Mouse (Mus musculus) spleen, adult 2 months (tissue): Measurements from ENCODE around the gene Aasdhppt. TPM values are rescaled to one million over a fixed set of nuclear protein-coding genes. Genes with fewer than 3 reads are reported as not detected.
A peak's percentile ranks its signal among the peaks of the same experiment; 100 is the strongest.

Experiments
- DNase-seq, 2 experiments: peaks; one replicate each; pipeline versions ENCODE4 v3.0.0 to v3.0.0-alpha.2; 2012 to 2021; ENCODE audit warnings: low spot score in 2 of 2, low read depth in 1 of 2
- H3K27ac ChIP-seq: fragments of 200-500 bp; 2 replicates; pipeline ENCODE4 v1.5.1; 2012; ENCODE audit warnings: low read length, inconsistent platforms; ENCODE audit not compliant: insufficient read depth
- H3K27me3 ChIP-seq: fragments of 200-500 bp; 2 replicates; pipeline ENCODE4 v1.6.1; 2012; ENCODE audit warnings: mild to moderate bottlenecking, moderate library complexity, low read length, inconsistent platforms; ENCODE audit not compliant: control insufficient read depth, insufficient read depth
- H3K36me3 ChIP-seq: fragments of 200-500 bp; 2 replicates; pipeline ENCODE4 v1.6.1; 2012; ENCODE audit warnings: mild to moderate bottlenecking, low read length, inconsistent platforms; ENCODE audit not compliant: control insufficient read depth, insufficient read depth
- H3K4me1 ChIP-seq: fragments of 200-500 bp; 2 replicates; pipeline ENCODE4 v1.6.1; 2011; ENCODE audit warnings: inconsistent platforms; ENCODE audit not compliant: control insufficient read depth, insufficient read depth, insufficient read length
- H3K4me3 ChIP-seq: fragments of 200-500 bp; 2 replicates; pipeline ENCODE4 v1.5.1; 2011; ENCODE audit warnings: mild to moderate bottlenecking, inconsistent platforms; ENCODE audit not compliant: insufficient read depth, insufficient read length; ENCODE audit errors: extremely low read depth
- CTCF ChIP-seq: fragments of 200-500 bp; IDR thresholded peaks from 2 replicates; pipeline ENCODE4 v1.5.1; 2011; ENCODE audit warnings: mild to moderate bottlenecking, inconsistent platforms; ENCODE audit not compliant: insufficient read depth, insufficient read length, insufficient replicate concordance; ENCODE audit errors: extremely low read depth
- POLR2A ChIP-seq: fragments of 200-500 bp; IDR thresholded peaks from 2 replicates; pipeline ENCODE4 v1.6.1; 2011; ENCODE audit warnings: low read depth, low read length, inconsistent platforms
- WGBS: fragments of 180-500 bp; shearing (Covaris S2); methylation state at CpG from one replicate; pipeline ENCODE4 v1.1.7; 2018; 5-methylcytosine and 5-hydroxymethylcytosine counted together
- polyA plus RNA-seq: library from polyadenylated mRNA; depleted of rRNA; stranded (reverse); fragments of >200 nt; gene quantifications from 2 replicates; pipeline ENCODE4 v1.2.3, GENCODE M21; 2012

Aasdhppt gene
- polyA plus RNA-seq, 1 experiment = 1.4 TPM

DNA sequence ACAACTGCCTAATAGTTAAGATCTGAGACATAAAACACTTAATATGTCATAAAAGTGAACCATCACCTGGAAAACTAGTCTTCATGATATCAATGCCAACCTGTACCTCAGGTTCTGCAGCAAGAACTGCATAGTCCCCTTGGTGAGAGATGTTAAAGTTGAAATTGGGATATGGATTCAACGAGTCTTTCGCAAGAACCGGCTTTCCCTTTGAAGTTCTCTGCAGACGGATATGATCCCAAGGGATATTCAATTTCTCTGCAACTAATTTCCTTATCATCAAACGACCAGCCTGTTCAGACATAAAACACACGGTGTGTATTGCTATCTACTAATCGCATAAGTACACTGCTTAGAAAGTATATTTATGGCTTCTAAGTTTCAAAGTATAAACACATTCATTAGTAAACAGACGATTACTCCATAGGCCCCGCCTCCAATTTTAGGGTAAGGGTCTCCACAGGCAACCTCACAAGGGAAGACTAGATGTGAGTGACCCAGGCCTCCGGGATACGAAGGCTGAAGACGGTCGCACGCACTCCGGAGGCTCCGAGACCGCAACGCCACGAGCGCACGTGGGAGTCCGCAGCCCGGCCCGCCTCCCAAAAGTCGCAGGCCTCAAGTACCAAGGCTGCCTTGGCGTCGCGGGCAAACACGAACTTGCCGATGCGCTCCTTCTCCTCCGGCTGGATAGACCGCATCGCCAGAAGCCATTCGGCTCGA, 482 bp downstream of the Aasdhppt start:
- no peak for TF ChIP-seq POLR2A
- TF ChIP-seq CTCF = no peak
- peak overlapping the region; percentile 73 for H3K27ac ChIP-seq
- no peak for DNase-seq
- H3K27me3 ChIP-seq = no peaks in the 10 kb centered on the region
- H3K36me3 ChIP-seq = no peaks in the 10 kb centered on the region
- no peaks in the 10 kb centered on the region for H3K4me1 ChIP-seq
- under 1% methylated on average over 36 of the region's 36 CpGs for WGBS
- peak overlapping the region; percentile 69 for H3K4me3 ChIP-seq

DNA sequence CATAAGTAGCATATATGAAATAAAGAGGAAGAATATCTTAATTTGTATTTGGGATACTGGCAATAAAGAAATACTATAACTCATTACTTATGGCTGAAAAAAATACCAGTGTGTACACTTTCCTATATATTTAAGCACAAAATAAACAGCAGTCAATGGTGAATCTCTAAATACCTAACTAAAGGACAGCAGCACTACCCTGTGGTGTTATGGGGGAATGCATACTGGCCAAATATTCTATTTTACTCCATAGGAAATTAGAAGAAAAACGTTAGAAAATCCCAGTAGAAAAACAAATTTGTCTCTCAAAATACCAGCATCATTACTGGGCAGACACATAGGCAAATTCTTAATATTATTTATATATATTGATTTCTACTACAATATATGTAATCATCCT, 4.4 kb downstream of the Aasdhppt start:
- no peak for DNase-seq
- TF ChIP-seq POLR2A (no peak), CTCF (no peak)
- Histone ChIP-seq H3K27ac (no peak overlapping the region), H3K4me1 (no peaks in the 10 kb centered on the region), H3K4me3 (no peak overlapping the region), H3K36me3 (peaks cover 2% of the 10 kb centered on the region; the same call in 1 of the 2 replicates), H3K27me3 (no peaks in the 10 kb centered on the region)
- WGBS = 39% methylated on average over 1 of the region's 1 CpGs

DNA sequence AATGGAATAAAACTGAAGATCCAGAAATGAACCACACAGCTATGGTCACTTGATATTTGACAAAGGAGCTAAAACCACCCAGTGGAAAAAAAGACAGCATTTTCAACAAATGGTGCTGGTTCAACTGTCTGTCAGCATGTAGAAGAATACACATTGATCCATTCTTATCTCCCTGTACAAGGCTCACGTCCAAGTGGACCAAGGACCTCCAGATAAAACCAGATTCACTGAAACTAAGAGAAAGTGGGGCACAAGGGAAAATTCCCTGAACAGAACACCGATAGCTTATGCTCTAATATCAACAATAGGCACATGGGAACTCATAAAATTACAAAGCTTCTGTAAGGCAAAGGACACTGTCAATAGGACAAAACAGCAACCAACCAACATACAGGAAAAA, 8.8 kb downstream of the Aasdhppt start:
- no peak overlapping the region for H3K27ac ChIP-seq
- H3K36me3 ChIP-seq = peaks cover 8% of the 10 kb centered on the region
- 91% methylated on average over 2 of the region's 2 CpGs for WGBS
- DNase-seq = no peak
- TF ChIP-seq POLR2A (no peak), CTCF (no peak)
- H3K4me1 ChIP-seq = no peaks in the 10 kb centered on the region
- no peak overlapping the region for H3K4me3 ChIP-seq
- H3K27me3 ChIP-seq = no peaks in the 10 kb centered on the region

DNA sequence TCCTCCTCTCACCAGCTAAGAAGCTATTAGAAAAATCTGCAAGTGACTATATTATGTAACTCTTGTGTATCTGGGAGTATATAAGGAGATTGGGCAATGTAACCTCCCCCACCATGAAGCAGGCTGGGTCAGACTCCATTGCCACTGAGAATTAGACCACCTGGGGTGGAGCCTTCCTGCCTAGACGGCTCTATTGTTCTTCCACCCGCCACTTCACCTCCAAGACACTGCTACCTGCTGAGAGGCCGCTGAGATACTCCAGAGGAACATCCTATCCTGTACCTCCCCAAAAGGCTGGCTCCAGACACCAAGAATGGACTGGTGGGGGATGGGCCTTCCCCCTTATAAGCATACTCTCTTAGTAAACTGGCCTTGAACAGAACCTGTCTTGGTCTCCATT, 25.4 kb downstream of the Aasdhppt start:
- Histone ChIP-seq H3K4me3 (no peak overlapping the region), H3K4me1 (no peaks in the 10 kb centered on the region), H3K27ac (no peak overlapping the region), H3K27me3 (no peaks in the 10 kb centered on the region), H3K36me3 (no peaks in the 10 kb centered on the region)
- TF ChIP-seq CTCF = no peak
- TF ChIP-seq POLR2A = no peak
- 70% methylated on average over 3 of the region's 3 CpGs for WGBS
- DNase-seq = no peak

DNA sequence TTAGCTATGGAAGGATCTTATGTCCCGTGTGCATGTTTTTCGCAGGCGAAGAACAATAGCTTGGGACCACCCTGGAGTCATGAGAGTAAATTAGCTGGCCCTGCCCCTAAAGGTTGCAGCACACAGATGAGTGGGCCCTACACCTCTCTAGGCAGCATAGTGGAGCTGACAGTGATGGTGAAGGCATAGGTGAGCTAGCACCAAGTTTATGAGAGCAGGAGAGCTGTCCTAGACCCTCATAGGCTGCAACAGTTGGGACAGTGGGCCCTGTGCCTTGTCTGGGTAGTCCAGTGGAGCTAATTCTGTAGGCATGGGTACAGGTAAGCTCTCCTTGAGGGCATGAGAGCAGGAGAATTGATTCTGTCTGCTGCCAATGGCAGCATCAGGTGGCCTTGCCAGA, 42.4 kb downstream of the Aasdhppt start:
- no peaks in the 10 kb centered on the region for H3K36me3 ChIP-seq
- H3K27ac ChIP-seq = no peak overlapping the region
- DNase-seq = no peak
- no peaks in the 10 kb centered on the region for H3K27me3 ChIP-seq
- no peak overlapping the region for H3K4me3 ChIP-seq
- TF ChIP-seq POLR2A (no peak), CTCF (no peak)
- WGBS = 95% methylated on average over 3 of the region's 3 CpGs
- no peaks in the 10 kb centered on the region for H3K4me1 ChIP-seq

DNA sequence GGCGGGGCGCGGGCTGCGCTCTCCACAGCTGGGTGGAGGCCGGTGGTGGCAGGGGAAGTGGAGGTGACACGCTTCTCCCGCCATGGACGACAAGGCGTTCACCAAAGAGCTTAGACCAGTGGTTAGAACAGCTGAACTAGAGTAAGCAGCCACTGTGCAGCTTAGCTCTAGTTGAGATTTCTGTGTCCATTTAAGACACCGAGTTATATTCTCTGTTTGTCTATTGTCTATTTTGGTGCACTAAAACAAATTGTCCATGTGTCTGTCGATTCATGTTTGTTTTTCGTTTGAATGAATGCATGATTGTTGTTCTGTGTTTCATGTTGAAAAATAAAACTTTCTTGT, 48.6 kb downstream of the Aasdhppt start:
- Histone ChIP-seq H3K27ac (no peak overlapping the region), H3K36me3 (no peaks in the 10 kb centered on the region), H3K4me1 (no peaks in the 10 kb centered on the region), H3K4me3 (no peak overlapping the region), H3K27me3 (no peaks in the 10 kb centered on the region)
- DNase-seq = no peak
- 72% methylated on average over 12 of the region's 12 CpGs for WGBS
- no peak for TF ChIP-seq CTCF
- TF ChIP-seq POLR2A = no peak
